Mouse (Mus musculus): ENCODE data around the gene Inca1.

GRCm38 (mm10) chr11:70741603-70742002 is 41.6 kb upstream of the Inca1 start:
- TF ChIP-seq CTCF (IDR thresholded peaks at IDR 0.05; ENCODE audit: borderline replicate concordance, insufficient read depth, low read length) (no peak), POLR2A (IDR thresholded peaks at IDR 0.05; ENCODE audit: low read depth, low read length) (no peak)
